Mouse (Mus musculus) heart, postnatal 10 days (tissue): ENCODE measurements at regions not wholly inside any gene's neighbourhood (a gene's known extent, or its start where the extent isn't known, plus 50 kb on each side); places are given as distances from the start of the nearest gene placed in this dataset.

ENCODE experiments used
- DNase-seq, 2 experiments: peaks; one replicate each; pipeline ENCODE4 v3.0.0; 2021
- intact Hi-C: fragments of 180-260 bp; cut with DNase I; formaldehyde crosslinking; loops from one replicate; pipeline ENCODE4 v1.15.1; 2025

DNA sequence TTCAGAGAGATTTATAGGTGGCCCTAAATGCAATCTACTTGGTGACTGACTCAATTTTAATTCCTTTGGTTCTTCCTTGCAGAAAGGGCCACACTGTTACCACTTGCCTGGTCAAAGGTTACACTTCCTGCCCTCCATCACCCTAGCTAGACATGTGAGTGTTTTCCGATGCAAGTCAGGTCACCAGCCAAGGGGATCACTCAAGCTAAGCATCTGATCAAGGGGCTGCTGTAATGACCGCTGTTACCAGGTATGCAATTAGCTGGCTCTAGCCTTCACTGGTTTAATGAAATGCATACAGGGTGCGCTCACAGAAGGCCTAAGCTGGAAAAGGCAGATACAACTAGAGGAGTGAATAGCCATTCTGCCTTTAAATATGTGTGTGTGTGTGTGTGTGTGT lies 105.1 kb downstream of the Mtx2 start:
- intact Hi-C loops: no loop called here
- DNase-seq: no peak

DNA sequence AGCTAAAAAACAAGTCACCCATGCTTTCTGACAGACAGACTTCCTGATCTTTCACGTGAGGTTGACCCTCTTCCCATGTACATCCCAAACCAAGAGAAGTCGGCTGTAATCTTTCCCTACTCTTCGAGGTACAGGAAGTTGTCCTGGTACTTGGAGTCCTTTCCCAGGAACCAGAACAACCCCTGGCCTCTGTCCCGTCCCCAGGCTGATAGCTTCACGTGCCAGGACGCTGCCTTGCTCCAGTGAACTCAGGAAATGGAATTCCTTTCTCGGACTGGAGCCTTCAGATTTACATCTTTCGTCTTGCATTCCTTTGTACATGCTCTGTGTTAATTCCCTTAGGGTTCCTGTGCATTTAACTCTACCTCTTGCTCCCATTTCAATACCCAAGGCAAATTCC lies 107.6 kb downstream of the Mtx2 start:
- intact Hi-C loops: no loop called here
- peak; percentile 48 to 51 for DNase-seq

DNA sequence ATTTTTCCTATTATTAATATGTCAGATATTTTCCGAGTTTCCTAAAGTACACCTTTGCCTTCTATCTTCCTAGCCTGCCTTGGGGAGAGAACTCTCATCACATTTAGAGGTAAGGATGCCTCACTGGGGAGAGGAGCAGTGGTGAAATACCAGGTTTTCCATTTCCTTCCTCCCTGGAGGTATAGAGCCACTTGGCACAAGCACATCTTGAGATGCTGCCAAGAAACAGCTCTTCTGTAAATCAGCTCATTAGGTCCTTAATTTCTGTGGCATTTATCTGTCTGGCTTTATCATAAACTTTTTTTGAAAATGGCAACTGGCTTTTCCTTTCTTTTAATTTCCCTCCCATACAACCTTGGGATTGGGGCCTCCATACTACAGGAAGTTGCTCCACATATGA lies 108.2 kb downstream of the Mtx2 start:
- no peak for DNase-seq
- intact Hi-C loops: no loop called here

DNA sequence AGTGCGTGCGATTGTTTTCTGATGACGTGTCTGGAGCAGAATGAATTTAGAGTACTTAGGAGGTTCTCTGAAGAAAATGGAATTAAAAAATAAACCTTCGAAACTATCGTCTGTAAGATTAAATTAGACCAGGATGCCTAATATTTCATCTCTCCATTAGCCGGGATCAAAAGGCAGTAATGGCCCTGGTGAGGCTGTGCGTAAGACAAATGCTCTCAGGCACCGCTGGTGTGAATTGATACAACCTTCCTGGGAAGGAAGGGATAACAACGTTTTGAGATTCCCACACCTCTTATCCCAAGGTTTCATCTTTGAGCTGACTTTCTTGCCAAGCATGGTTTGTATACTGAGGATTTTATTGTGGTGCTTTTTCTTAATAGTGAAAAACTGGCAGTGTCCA lies 113.1 kb downstream of the Mtx2 start:
- intact Hi-C loops: no loop called here
- no peak for DNase-seq

DNA sequence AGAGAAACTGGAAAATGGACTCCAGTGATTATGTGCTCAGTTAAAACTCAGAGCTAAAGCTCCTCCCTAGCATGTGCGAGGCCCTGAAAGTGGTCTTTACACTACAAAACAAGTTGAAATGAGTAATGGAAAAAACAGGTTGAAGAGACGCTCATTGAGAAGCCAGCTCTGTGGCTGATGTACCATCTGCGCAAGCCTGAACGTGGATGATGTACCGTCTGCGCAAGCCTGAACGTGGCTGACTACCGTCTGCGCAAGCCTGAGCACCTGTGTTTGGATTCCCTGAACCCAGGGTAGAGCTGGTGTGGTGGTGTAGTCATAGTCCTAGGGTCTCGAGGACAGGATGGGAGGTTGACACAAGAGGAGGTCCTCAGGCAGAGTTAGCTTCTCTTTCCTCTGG lies 116.4 kb downstream of the Mtx2 start:
- DNase-seq: no peak
- intact Hi-C loops: no loop called here

DNA sequence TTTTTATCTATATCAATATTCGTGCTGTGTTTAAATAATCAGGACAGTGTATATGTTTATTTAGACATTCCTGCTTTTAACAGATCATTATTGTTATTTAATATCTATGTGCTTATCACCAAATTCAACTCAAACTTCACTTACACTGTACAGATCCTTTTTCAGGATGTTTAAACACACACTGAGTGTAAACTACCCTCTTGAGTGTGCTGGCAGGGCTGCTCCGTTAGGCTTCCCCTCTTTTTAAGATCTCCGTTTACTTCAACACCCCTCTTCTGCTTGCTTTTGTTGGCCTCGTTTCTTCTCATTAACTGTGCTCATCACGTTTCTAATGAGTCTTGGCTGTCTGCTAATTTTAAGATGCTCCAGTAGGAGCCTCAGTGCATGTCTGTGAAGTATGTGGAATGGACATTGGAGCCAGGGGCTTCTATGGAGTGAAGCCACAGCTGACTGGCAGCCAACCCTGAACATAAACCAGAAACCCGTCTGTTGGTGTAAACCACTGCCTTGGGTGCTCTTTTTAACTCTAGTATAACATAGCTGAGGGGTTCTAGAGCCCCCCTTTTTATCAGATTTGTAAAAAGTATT lies 117.1 kb downstream of the Mtx2 start:
- no peak for DNase-seq
- intact Hi-C loops: no loop called here

DNA sequence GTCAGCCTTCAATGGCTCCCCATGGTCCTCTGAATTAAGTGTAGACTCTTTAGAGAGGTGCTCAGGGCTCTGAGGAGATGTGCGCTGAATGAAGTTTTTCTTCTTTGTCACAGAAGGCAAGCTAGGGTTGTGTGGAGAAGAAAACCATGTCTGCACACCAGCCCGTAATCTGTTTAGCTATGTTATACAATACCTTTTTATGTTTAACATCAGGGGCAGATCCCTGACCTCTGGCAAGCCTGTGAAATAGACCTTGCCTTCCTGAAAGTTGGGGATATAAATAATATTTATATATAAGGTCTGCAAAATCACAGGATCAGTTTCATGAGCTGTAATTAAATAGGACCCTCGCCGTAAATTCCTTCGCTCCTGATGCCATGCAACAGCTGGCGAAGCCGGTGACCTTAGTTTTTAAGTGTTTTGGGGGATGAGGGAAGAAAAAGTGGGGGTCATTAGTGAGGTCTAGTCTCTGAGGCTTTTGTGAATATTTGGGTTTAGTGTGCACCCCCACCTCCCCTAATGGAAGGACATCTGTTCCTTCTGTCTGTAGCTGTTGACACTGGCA lies 119.7 kb downstream of the Mtx2 start:
- intact Hi-C loops: no loop called here
- DNase-seq: no peak

DNA sequence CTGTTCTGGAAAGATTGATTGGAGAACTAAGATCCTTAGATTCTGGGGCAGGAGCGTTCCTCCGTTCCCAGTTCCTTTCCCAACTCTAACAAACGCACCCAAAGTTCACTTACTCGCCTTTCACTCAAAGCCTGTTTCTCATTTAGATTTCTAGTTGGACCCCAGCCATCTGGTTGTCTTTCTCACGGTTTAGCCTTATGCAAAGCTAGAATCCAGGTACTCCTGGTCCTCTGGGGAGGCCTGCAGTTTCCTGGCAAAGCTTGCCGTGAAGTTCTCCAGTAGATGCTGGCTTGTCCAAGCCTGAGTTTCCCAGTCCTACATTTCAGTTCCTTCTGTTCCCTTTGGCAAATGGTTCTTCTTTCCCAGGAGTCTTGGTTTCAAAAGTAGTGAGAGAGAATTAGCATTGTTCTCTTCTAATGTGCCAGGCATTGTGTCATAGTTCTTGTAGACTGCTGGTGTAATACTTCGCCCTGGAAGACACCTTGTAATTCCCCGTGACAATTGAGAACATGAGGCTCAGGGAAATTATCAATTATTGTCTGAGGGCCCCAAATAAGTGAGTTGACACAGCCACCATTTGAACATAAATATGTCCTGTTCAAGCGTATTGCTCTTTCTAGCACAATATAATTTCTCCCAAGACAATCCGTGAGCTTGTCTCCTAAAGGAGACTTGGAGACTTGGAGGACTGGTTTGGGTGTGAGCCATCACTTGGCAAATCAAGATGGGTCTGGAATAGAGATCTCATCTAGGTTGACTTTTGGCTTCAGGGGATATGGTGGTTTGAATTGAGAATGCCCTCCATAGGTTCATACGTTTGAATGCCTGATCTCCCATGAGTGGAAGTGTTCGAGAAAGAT lies 126.0 kb downstream of the Mtx2 start:
- DNase-seq: no peak
- intact Hi-C loops: no loop called here

DNA sequence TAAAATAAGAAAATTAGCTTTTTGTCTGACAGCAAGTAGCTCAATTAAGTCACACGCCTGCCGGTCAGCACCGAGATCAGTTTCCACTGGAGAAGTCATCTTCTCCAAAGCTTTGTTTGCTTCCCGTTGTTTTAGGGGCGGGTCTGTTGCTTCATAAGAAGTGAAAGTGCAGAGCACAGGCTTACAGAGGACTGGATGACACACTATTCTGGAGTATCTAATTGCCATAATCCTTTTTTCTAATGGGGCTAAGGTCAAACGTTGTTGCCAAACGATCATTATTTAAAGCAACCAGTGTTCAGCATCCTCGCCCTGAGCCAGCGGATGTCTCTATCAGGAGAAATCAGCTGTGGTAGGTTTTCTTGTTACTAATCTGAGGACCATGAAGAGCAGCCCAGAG lies 128.5 kb downstream of the Mtx2 start:
- no peak for DNase-seq
- intact Hi-C loops: no loop called here

DNA sequence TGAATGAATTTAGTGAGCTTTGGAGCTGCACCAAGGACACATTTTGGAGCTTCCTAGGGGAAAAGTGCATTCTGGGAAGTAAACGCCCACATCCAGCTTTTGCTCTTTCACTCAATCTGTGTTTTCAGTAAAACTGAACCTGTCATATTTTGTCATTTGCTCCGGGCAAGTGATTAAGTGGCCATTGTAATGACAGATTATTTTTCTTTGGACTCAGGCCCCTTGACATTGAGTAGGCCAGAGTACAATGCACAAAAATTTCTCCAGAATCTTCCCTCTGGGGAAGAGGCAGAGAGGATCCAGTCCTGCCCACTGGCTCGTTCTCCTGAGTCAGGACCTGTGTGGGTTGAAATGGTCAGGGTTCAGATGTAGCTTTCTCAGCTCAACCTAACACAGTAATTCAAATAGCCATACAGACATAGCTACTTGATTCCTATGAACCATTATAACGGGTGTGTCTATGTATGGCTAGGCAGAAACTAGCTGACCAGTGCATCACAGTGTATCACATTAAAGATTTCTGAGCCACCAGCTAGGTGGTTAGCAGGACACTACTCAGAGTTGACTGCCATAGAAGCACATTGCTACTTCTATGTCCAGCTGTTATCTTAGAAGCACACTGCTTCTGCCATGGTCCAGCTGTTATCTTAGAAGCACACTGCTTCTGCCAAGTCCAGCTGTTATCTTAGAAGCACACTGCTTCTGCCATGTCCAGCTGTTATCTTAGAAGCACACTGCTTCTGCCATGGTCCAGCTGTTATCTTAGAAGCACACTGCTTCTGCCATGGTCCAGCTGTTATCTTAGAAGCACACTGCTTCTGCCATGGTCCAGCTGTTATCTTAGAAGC lies 129.9 kb downstream of the Mtx2 start:
- intact Hi-C loops: no loop called here

DNA sequence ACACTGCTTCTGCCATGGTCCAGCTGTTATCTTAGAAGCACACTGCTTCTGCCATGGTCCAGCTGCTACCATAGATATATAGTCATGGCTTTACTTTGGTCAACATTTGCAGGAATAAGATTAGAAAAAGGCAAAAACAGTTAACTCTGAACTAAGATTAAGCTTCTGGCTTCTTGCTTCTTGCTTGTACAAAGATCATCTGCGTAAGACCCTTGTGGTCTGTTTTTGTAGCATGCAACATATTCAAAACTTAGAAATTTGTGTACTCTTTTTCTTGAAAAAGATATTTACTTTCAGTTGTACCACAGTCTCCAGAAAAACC lies 130.5 kb downstream of the Mtx2 start:
- intact Hi-C loops: no loop called here
- DNase-seq: no peak

More for the DNA sequence above, 129.9 kb downstream of the Mtx2 start:
- no peak for DNase-seq

DNA sequence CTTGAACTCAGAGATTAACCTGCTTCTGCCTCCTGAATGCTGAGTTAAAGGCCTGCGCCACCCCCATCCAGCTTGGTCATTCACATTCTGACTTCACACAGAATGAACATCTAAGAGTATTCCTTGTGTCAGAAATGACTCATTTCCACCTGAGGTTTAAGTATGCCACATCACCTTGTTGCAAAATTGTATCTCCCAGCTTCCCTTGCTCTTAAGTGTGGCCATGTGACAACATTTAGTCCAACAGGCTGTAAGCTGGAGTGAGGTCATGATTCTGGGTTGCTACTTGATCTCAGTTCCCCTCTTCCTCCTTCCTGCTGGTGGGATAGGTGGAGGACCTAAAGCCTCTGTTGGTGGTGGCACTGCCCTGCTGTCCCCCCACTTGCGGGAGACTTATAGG lies 131.0 kb downstream of the Mtx2 start:
- intact Hi-C loops: no loop called here
- no peak for DNase-seq

DNA sequence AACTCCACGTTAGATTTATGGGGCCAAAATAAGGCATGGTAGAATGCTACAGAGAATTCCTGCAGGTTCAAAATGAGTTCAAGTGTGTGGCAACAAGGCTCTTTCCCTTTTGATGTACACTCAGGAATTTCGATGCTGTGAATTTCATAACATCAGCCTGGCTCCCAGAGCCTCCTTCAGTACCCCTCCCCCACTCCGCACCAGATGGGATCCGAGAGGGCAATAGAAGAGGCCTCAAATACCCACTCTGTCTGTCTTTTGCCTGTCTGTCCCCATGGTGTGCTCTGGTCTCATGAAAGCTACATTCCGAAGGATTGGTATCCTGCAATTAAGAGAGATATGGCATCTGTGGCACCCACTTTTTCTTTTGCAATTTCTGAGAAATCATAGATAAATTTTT lies 134.3 kb downstream of the Mtx2 start:
- intact Hi-C loops: loop anchor here (5.0 to 10.0 kb wide), 4 partner anchors 133 to 625 kb away; partner anchors contain the start of gene Mtx2

DNA sequence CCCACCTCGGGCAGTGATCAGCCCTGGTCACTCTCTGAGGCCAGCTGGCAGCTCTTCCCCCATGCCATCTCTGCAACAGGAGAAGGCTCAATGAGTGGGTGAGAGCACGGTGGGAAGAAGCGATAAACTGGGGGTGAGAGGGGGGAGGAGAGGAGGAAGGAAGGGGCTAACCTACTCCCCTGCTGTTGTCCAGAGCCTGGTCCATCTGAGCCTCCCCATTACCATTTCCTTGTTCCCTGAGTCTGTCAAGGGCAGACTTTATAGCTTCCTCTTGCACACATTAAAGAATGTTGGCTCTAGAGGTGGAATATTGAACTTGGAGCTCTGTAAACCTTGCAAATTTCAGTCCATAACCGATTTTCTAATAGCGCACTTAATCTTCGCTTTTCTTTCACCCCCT lies 136.8 kb downstream of the Mtx2 start:
- no peak for DNase-seq
- intact Hi-C loops: loop anchor here (5.0 to 10.0 kb wide), 4 partner anchors 135 to 622 kb away; partner anchors contain the start of gene Mtx2

More for the DNA sequence above, 134.3 kb downstream of the Mtx2 start:
- DNase-seq: no peak

DNA sequence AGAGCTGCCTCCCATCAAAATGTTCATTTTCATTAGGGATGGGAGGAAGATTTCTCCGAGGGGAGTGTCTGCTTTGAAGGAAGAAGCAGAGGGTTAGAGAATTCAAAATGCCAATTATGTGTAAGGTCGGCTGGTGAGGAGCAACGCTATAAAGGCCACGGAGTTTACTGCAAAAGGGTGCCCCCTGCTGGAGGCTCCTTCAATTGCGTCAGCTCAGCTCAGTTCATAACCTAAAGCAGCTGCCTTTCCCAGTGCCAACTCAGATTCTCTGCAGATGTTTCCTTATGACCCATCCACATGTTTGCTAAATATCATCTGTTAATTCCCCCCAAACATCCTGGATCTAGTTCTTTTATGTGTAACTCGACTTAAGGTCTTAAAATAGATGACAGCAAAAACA lies 138.8 kb downstream of the Mtx2 start:
- DNase-seq: peak; percentile 90 to 91
- intact Hi-C loops: loop anchor here (1.0 to 10.0 kb wide), 7 partner anchors 56 to 620 kb away; partner anchors contain the start of gene Mtx2

DNA sequence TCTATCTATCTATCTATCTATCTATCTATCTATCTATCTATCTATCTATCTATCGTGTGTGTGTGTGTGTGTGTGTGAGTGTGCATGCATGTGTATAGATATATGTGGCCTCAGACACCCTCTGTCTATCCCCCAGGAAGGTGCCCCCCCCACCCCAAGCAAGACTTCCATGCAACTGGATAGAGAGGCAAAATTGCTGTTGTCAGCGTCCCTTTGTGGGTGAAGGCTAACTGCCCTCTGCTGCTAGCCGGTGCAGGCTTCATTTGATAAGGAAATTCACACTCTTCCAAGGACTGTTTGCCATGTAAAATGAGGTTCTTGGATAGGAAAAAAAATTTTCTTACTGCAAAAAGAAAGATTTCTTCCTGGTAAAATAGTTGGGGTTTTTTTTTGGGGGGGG lies 139.4 kb downstream of the Mtx2 start:
- intact Hi-C loops: loop anchor here (1.0 to 10.0 kb wide), 7 partner anchors 56 to 620 kb away; partner anchors contain the start of gene Mtx2
- peak in 1 of 2 experiments; percentile 3 for DNase-seq

DNA sequence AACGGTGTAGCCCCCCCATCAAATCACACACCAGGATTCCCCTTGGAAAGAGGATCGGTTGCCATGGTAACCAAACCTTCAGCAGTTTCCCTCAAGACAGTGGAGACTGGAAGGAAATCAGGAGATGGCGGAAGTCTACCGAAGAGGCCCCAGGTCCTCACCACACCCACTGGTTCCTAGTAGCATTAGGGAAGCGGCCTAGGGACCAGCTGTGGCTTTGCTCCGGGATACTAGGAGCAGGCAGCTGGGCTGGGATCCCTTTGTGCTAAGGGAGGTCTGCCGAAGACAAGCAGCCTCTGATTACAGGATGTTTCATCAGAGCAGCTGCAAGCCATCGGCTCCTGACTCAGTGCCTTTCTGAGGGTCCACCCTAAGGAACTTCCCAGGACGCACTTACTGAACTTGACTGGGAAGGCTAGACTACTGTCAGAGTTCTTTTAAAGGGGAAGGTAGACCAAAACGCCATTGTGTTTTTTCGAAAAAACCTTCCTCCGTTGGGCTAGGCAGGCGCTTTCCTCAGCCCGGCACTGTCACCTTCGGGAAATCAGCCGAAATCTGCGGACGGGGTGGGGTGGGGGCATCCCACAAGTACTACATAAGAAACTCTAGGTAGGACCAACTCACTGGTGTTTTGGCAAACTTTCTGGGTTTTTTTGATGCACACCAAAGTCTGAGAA lies 139.9 kb downstream of the Mtx2 start:
- intact Hi-C loops: loop anchor here (2.0 to 10.0 kb wide), 4 partner anchors 55 to 619 kb away; no protein-coding TSS in a partner anchor
- DNase-seq: peak; percentile 80 to 82

DNA sequence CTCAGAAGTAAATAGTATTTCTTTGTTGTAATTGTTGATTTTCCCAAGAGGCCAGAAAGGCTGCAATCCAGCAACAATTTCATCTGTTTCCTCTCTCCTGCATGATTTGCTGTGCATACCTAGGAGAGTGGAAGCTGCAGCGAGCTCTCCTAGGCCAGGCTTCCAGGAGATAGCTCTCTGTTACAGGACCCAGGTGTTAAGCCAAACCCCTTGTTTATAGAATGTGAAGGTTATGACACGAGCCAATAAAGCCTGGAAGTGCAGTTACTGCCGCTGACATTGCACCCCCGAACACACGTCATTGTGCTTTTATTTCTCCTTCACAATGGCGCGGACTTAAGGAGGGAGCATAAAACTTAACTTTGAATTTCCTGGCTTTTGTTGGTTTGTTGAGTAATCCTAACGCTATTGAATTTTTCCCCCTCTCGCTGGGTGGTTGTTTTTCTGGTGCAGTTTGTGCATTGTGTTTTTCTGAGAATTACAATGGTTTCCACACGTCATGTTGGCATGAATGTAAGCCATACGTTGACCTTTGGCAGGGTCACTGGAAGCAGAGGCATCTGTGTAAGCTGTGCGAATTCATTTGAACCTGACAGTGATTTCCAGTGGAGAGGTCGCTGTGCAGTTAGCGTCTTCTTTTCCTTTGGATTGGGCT lies 145.1 kb downstream of the Mtx2 start:
- intact Hi-C loops: no loop called here
- peak in 1 of 2 experiments; percentile 12 for DNase-seq

DNA sequence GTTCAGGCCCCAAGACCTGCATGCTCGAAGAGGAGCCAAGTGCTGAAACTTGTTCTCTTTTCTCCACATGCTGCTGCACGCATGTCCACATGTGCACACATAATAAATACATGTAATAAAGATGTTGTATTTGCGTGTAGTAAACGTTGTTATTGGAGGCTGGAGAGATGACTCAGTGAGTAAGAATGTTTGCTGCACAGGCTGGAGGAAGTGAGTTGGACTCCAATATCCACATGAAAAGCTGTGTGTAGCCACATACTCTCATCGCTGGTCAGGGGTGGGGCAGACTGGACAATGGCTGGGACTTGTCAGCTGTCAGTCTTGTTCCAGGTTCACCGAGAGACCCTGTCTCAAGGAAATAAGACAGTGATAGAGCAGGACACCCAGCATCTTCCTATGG lies 147.8 kb downstream of the Mtx2 start:
- DNase-seq: no peak
- intact Hi-C loops: no loop called here
